Mouse (Mus musculus) layer of hippocampus, adult 9-11 months (tissue): ENCODE measurements around the gene Prr23a3.

Experiments
- DNase-seq: peaks from one replicate; pipeline ENCODE4 v3.0.0; 2022

Gene Prr23a3

GRCm38 (mm10) chr9:98864571-98864970 lies at the start of gene Prr23a3:
TSS of gene Prr23a3 (plus strand) at chr9:98864767.
- no peak for DNase-seq

DNA sequence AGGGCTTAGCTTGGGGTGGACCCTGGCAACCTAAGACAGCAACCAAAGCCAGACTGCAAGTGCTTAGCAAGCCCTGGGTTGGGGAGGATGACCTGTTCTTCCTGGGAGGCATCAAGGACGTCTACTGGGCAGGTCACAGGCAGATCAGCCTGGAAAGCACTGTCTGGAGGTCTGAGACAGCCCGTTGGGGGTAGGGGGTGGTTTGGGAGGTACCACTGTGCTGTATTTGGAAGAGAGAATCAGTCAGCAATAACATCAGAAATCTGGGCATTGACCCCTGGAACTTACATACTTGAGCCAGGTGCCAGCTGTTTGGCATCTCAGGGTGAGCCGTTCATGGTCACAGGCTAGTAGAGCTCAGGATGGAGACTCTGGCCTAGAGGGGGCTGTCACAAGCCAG lies 48.5 kb upstream of the Prr23a3 start:
- no peak for DNase-seq

DNA sequence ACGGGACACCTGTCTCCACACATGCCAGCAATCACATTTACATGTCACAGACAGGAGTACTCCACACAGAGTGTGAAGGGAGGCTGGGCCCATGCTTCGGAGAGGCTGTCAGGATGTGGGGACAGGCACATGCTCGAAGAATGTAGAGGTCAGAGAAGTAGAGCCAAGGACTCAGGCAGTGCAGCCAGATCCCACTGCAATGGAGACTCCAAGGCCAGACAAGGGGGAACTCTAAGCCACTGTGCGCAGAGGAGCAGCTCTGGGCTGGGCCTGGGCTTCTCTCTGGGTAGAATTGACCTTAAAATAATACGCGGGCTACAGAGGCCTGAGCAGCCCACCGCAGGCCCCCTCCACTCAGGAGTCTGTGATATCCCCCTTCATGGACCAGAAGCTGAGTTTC lies 47.0 kb upstream of the Prr23a3 start:
- no peak for DNase-seq

DNA sequence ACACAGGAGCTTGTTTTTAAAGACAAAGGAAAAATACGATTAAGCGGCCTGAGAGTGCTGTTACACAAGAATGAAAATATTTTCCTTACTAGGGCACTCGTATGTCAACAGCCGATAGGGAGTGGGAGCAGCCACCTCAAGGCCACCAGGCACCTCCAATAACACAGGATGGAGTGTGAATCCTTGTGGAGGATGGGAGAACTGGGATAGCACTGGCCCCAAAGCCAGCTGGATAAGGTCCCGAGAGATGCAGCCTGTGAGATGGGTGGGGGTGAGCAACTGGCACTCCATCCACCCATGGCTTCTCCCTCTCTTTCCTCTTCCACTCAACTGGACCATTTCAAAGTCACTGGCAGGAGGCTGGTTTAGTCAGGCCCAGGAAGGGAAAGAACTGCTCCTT lies 45.6 kb upstream of the Prr23a3 start:
- no peak for DNase-seq

DNA sequence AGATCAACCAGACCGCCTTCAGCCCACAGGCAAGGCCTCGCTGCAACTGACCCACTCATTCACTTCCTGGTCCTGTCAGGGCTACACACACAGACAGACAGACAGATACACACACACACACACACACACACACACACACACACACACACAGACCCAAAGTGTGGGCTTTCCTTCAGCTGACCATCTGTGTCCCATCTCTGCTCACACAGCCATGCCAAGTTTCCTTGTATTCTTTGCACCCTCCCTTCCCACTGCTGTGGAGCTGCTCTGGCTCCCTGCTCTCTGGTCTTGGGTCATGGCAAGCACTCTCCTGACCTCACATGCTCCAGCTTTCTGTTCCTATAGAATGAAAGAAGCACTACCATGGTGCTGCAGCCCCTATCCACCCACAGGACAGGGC lies 45.1 kb upstream of the Prr23a3 start:
- no peak for DNase-seq

- DNase-seq, result no peak
Measured at GRCm38 (mm10) chr9:98820461-98820860, 44.1 kb upstream of the Prr23a3 start.

- DNase-seq, result no peak
Measured at GRCm38 (mm10) chr9:98821067-98821466, 43.5 kb upstream of the Prr23a3 start.

DNA sequence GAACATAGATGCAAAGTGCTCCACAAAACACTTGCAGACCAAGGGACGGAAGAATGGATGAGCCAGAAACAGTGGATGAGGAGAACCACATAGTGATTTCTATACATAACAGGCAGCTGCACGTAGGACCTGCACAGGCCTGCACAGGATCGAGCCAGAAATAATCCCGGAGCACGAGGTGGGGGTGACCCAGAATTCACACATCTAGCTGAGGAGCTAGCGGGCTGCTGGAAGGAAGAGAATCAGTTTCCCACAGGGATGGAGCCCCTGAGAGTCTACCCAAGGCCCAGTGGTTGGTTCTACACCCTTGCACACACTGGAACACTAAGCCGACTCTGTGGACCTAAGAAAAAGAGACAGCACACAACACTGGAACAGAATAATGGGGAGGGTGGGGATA lies 40.8 kb upstream of the Prr23a3 start:
- DNase-seq, result no peak

DNA sequence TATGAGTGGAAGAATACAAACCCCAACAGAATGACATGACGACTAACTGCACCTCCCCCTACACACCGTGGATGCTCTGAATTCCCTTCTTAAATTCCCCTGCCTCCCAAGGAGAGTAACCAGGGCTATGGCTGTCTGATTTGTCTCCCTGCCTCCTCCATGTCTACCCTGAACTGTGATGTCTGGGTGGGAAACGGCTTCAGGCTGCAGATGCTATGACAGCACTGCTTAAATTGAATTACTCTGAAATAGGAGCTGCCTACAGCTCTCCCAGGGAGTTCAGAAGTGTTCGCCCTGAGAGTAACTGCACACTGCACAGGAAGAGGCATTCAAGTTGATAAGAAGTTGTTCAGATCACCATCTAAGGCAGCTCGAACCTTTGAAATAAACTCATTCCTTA lies 35.1 kb upstream of the Prr23a3 start:
- no peak for DNase-seq

DNA sequence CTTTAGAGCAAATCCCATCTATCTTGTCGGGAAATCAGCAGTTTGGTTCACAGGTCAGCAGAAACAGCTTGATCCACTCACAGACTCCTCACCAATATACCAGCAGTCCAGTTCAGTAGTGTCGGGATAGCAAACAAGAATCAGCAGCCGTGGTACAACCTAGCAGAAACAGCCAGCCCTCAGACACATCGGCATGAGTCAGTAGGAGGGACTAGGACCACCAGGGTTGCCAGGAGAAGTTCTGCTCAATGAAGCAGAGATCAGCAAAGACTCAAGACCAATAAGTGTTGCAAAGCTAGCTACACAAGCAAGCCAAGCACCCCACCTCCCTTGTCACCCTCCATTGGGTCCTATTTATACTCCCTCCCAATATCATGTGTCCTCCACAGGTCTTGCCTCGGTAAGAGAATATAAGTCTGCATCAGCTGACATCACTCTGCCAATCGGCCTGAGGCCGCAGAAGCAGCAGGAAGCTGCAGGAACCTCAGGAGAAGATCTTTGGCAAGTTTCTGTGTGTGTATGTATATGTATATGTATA lies 27.0 kb upstream of the Prr23a3 start:
- no peak for DNase-seq

DNA sequence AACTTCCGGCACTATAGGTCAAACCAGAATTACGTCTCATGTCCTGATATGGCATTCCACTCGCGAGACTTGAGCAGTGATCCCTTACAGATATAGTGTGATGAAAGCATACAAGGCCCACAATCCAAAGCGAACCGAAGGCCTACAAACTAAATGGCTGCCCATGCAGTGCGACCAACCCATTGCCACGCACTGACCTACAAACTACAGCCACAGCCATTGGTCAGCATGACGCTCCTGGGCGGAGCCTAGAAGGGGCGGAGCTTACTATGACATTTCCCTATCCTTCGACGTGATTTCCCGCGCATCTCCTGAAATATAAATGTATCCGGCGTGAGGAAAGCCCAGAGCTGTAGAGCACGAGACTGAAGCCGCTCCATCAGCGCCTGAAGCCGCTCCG lies 22.4 kb upstream of the Prr23a3 start, which contains the start of gene Prr23a1:
Gene Prr23a1 (plus strand): TSS at position 387 of the 400 bp plus-strand sequence.
- DNase-seq, result no peak

DNA sequence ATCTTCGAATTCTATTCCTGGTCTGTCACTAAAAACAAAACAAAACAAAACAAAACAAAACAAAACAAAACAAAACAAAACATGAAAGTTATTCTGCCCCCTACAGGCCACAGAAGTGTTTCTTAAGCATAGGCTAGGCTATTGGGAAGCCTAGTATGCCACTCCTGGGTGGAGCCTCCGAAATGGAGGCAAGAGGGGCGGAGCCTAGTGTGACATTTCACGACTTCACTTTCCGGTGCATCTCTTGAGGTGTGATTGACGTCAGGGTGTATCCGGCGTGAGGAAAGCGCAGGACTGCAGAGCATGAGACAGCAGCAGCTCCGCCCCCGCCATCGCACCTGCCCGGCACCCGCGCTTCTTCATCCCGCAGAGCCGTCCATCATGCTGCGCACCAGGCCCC lies 8.4 kb upstream of the Prr23a3 start, which contains the start of gene Prr23a2:
Gene Prr23a2 (plus strand): TSS at position 285 of the 400 bp plus-strand sequence.
- no peak for DNase-seq

DNA sequence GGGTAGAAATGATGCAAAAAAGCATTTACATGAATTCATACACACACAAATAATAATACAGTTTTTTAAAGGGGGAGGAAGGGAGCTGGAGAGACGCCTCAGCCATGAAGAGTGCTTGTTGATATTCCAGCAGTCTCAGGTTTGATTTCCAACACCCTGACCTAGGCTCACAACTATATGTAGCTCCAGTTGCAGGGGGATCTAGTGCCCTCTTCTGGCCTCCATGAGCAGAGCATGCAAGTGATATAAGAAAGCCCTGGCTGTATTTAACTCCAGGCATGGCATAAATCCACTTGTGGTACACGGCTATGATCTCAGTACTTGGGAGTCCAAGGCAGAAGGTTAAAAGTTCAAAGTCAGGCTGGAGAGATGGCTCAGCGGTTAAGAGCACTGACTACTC lies 1.1 kb upstream of the Prr23a3 start:
- DNase-seq, result no peak

DNA sequence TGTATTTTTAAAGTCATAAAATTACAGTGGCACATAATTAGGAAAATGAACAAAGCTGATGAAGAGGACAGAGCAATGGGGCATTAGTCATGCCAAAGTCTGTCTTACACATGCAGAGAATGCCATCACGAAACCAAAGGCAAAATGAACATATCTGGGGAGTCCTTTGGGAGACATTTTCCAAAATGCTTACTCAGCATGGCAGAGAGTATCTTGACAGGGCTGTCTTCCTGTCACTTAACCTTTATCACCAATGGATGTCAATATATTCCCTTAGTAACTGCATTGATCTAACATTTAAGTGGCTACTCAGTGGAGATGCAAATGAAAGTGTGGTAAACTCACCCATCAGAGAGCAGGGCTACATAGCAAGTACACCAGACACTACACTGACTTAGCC lies 36.9 kb downstream of the Prr23a3 start:
- DNase-seq, result no peak

DNA sequence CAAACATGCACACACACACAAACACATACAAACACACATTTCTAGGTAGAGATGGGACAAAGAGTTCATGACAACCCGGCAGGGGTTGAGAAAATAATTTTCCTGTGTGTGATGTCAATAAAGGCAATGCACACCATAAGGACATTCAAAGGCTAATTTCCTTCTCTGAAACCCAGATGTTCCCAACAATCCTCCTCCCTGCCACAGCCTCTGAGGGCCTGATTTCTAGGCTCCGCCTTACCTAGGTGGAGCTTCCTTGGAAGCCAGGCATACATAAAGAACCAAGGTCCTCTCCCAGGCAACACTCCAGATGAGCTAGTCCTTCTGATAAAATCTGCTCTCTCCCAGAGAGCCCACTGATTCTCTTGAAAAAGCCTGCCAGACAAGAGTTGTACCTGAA lies 38.3 kb downstream of the Prr23a3 start, which contains the start of gene 7420426K07Rik:
Gene 7420426K07Rik (plus strand): TSS at position 301 of the 400 bp plus-strand sequence.
- DNase-seq, result no peak
